Mouse (Mus musculus): Measurements from ENCODE around the gene Schip1.

The Schip1 gene

DNA sequence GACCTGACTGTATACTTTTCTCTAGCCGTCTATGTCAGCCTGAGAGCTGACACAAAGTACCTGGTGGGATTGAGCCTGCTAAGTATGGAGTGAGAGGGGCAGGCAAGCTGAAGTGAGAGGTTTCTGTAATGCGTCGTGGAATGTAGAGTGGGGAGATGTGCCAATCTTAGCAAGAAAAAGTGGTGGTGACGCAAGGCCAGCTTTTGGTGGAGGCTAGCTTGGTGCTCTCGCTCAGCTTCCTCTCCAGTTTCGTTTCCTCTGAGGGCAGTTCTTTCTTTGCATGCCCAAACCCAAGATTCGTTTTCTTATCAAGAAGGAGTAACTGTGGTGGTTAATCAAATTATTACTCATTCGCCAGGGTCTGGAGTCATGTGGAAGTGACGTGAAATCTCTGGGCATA, 492.3 kb downstream of the Schip1 start:
- no peak for DNase-seq (ENCODE audit: low spot score in 2 of 2)

DNA sequence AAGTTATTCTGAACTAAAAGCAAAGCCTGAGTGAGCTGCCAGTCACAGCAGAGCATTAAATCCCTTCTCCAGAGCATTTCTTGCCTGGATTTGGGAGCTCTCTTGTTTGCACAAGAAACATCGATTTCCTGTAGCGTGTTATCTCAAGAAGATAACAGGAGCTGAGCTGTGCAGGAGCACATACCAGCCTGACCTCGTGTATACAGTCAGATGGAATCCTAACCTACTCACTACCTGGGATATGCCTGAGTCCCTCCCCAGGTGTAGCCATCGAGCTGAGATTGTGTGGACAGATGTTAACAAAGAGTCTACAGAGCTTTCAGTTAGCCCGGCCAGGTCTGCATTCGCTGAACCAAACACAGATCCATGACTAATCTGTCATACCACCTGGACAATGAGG, 494.1 kb downstream of the Schip1 start:
- no peak for DNase-seq (ENCODE audit: low spot score in 2 of 2)

DNA sequence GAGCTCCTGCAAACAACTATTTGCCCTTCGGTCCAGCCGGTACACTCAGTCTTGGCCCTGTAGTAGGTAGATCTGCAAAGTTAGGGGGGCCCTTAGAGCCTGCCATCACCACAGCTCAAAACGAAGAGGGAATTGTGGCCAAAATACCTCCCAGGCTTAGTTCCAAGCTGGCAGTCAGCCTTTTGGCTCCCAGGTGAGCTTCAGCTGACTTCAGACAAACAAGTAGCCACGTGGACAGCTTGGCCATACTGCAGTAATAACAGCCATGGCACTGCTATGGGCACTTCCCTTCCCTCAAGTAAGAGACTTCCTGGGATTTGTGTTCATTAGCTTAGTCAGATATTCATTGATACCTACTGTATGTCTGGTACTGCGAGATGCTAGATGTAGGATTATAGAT, 495.5 kb downstream of the Schip1 start:
- DNase-seq (ENCODE audit: low spot score in 2 of 2) = no peak

- no peak for DNase-seq (ENCODE audit: low spot score in 2 of 2)
Measured at GRCm38 (mm10) chr3:68562838-68563237, 498.2 kb downstream of the Schip1 start.

GRCm38 (mm10) chr3:68563922-68564321, 499.3 kb downstream of the Schip1 start:
- DNase-seq (ENCODE audit: low spot score in 2 of 2) = no peak

- DNase-seq (ENCODE audit: low spot score in 2 of 2) = no peak
Measured at GRCm38 (mm10) chr3:68564978-68565674, 500.5 kb downstream of the Schip1 start.

- DNase-seq (ENCODE audit: low spot score in 2 of 2) = no peak
Measured at GRCm38 (mm10) chr3:68565675-68566055, 501.1 kb downstream of the Schip1 start.

DNA sequence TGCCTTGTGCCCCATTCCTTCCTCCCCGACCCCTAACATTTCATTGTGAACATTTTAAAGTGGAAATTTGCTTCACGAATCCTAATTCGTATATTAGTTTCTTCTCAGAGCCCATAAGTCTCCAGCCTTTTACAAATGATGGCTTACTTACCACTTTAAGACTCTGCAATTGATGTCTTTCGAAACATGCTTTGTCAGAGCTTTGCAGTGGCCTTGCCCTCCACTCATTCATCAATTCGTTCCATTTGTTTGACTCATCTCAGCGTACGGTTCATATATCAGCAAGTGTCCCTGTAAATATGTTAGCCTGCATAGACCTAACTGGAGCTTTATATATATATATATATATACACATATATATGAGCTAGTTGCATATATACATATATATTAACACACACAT, 503.0 kb downstream of the Schip1 start:
- DNase-seq (ENCODE audit: low spot score in 2 of 2) = no peak

GRCm38 (mm10) chr3:68568149-68568548, 503.5 kb downstream of the Schip1 start:
- DNase-seq (ENCODE audit: low spot score in 2 of 2) = no peak

- DNase-seq (ENCODE audit: low spot score in 2 of 2) = no peak
Measured at GRCm38 (mm10) chr3:68568716-68569115, 504.1 kb downstream of the Schip1 start.

GRCm38 (mm10) chr3:68570319-68570718, 505.7 kb downstream of the Schip1 start:
- DNase-seq (ENCODE audit: low spot score in 2 of 2) = no peak

GRCm38 (mm10) chr3:68572249-68573225, 507.9 kb downstream of the Schip1 start:
- DNase-seq (ENCODE audit: low spot score in 2 of 2) = no peak

- no peak for DNase-seq (ENCODE audit: low spot score in 2 of 2)
Measured at GRCm38 (mm10) chr3:68573226-68573624, 508.6 kb downstream of the Schip1 start.

DNA sequence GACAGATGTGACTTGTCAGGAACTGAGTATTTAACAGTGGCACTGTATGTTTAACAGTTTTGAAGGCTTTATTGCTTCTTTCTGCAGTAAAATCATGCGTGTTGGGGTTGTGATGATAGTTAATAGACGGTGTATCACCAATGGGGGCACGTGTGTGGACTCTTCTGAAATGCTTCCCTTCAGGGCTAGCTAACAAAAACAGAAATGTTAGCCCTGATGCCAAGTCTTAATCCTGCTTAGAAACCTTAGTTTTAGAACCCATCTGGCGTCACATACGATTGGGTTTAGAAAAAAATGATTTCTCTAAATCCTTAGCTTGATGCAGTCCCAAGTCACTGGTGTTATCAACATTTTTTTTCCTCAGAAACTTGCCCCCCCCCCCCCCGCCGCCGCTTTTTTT, 509.5 kb downstream of the Schip1 start:
- no peak for DNase-seq (ENCODE audit: low spot score in 2 of 2)

DNA sequence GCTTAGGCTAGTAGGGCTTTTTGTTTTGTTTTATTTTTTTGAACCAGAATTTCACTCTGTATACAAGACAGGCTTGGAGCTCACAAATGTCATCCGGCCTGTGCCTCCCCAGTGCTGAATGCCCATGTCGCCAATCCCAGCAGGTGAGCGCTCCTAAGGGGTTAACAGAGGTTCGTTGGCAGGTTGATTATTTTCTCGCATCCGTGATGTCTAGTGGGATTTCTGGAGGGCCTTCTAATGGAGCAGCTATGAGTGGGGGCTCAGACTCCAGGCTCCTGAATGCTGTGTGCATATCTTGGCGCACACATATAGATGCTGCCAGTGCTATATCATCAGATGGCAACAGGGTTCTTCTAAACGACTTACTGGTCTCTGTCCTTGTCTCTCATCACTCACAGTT, 510.0 kb downstream of the Schip1 start:
- DNase-seq (ENCODE audit: low spot score in 2 of 2) = no peak

DNA sequence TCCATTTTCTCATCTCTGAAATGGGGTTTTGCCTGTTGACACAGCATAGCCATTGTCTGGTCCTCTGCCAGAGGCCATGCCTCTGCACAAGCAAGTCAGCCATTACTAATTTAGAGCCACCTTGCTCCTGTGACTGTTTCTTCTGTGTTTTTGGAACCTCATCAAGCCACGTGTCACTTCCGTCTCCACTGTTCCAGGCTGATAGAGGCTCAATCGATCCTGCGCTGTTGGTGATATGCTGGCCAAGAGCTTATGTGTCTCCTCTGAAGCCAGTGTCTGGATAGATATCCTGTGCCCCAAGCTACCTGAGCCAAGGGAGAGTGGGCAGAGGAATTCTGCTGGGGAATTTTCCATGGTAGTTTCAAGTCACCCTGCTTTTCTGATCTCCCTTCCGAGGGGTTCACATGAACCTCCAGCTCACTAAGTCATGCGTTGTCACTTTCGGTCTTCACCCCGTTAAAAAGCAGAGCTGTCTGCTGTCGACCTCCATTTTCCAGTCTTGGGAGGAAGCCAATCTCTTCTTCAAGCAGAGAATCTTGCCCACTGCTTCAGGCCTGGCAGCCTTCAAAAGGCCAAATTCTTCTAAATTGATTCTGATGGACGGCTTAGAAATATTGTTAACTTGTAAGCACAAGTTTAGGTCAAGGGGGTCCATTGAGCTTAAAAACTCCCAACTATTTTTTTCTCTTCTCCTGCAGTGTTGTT, 511.2 kb downstream of the Schip1 start:
- DNase-seq (ENCODE audit: low spot score in 2 of 2) = no peak

GRCm38 (mm10) chr3:68576431-68576830, 511.8 kb downstream of the Schip1 start:
- no peak for DNase-seq (ENCODE audit: low spot score in 2 of 2)

DNA sequence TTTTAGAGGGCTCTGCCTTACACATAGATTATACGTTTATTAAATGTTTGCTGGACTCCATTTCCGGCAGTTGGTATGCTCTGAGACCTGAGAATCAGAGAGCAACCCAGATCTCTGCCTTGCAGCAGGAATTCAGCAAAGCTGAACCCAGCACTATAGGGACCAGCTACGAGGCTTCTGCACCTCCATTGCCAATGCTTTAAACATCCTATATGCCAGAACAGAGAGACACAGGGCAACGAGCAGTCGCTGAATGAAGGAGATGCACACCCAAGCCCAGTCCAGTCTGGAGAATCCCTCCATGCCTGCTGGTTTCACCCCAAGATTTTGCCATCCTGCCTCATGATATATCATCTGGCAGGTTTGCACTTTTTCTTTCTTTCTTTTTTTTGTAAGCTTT, 512.3 kb downstream of the Schip1 start:
- no peak for DNase-seq (ENCODE audit: low spot score in 2 of 2)

DNA sequence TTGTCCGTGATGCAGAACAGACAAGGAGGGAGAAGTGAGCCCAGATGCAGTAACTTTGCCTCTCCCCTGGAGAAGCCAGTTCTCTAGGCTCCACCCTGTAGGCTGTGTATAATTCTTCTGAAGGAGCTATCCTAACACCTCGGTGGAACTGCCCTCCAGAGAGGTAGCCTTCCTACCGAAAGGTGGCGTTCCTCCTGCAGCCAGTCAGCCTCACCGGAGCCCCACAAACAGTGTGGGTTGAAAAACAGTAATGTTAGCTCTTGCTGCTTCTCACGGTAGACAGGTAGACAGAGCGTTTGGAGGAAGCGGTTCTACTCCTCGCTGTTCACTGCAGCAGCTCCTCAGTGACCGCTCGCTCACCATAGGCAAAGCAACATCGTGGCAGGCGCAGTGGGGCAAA, 517.0 kb downstream of the Schip1 start:
- no peak for DNase-seq (ENCODE audit: low spot score in 2 of 2)

GRCm38 (mm10) chr3:68582103-68582740, 517.6 kb downstream of the Schip1 start:
- no peak for DNase-seq (ENCODE audit: low spot score in 2 of 2)

DNA sequence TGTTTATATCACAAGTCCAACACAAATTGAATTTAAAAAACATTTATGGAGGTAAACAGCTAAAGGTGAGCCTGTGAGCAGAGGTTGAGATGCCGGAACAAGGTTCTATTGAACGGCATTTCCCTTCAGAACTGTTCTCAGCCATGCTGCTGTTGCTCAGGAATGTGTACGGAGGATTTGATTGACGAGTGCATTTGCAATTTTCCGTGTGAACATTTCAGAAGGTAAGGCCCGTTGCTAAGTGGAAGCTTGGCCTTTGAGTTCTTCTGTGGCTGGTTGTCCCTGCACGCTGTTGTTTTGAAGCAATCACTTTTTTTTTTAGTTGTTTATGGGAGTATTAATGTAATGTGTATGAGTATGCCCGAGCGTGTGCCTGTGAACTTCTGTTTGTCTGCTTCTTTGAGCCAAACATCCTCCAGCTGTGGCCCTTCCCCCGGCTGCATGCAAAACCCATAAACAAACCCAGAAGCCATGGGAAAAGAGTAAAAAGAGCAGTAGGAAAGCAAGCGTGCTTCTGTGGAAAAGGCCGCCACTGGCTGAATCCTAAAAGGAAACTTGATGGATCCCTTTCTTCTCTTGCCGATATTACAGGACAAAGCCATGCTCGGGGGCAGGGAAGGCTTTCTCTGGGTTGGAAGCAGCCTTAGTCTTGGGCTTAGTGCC, 518.6 kb downstream of the Schip1 start:
- no peak for DNase-seq (ENCODE audit: low spot score in 2 of 2)

Data from thymus, postnatal 10 days (tissue).